Mouse (Mus musculus) liver, embryonic 14.5 days (tissue): ENCODE measurements around the gene Ndufaf1.

Experiments
- CTCF ChIP-seq: IDR thresholded peaks from 2 replicates; pipeline ENCODE4 v1.5.1; 2016; ENCODE audit warnings: antibody characterized with exemption, low read depth, control low read depth
- EP300 ChIP-seq: IDR thresholded peaks from 2 replicates; pipeline ENCODE4 v1.6.1; 2016; ENCODE audit warnings: antibody characterized with exemption, low read depth

- TF ChIP-seq CTCF, result no peak
- TF ChIP-seq EP300, result no peak
These were observed 47.4 kb upstream of the Ndufaf1 start for GRCm38 (mm10) chr2:119710011-119710410.
